Mouse (Mus musculus) induced T-regulatory cell, adult 2 months (primary cell): Measurements from ENCODE around the gene Mars.

Source experiments
- DNase-seq: peaks from one replicate; pipeline ENCODE4 v3.0.0-alpha.2; 2012; ENCODE audit warnings: low read depth

Mars gene

DNA sequence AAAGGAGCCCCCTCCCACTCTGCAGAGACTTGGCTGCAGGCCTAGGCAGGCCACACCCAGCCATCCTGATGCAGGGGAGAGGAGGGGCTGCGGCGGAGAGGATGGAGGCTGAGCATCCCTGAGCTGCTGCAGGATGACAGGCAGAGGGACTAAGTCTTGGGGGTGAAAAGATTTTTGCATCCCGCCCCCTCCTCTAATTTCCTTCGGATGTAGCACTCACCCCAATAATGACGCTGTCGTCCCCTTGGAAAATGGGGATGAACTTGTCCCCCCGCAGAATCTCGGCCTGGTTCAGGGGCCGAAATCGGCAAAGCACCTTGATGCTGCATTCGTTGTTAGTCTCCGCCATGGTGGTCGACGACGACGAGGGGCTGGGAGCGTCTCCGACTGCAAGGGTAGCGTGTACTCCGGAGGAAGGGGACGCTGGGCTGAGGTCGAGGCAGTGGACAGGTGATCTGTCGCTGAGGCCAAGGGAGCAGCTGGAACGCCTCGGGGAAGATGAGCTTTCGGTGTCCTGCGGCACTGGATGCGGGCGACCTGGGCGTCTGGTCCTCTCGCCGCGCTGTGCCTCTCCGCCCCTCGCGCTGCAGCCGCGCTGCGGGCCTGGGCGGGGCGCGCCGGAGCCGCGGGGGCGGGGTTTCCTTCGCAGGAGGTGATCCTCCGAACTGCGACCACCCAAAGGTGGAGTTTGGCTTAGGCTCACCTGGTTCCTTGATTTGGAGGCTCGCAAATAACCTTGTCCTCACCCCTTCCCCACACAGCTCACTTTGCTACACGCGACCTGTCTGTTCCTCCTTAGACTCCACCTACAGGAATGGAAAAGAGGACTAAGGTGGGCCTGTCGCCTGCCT lies 48.8 kb downstream of the Mars start, which contains the start of gene Kif5a:
Kif5a (minus strand) TSS at position 801 of the 851 bp plus-strand sequence.
- peak; percentile 59 for DNase-seq

DNA sequence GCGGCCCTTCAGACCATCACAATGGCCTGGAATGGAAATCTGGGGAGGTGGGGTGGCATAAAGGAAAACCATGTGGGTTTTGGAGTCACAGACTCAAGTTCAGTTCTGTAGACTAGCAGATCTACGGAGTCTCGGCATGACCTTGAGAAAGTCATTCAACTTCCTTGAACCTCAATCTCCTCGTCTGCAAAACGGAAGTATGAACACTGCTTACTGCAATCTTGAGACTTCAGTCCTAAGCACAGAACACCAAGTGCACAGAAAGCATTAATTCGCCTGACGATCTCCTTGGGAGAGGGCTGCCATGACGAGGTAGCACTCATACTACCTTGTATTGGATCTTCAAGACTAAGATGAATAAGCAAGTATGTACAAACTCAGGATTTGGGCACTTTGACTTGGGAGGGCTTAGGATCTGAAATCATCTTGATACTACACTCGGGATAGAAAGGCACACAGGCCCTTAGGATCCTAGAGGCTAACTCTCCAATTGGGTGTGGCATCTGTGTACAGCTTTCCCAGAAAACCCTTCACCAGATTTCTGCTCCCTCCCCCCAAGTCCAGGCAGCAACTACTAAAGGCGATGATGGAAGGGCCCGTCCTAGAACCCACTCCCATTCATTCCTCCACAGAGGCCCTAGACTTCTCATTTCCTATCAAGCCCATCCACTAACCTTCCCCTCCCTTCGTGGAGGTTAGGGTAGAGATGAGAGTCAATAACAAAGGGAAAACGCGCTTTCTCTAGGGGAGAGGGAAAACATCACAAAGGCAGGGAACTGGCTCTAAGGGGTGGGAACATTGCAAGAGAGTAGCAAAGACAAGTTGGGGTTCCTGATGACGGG lies 49.7 kb downstream of the Mars start:
- DNase-seq = no peak

DNA sequence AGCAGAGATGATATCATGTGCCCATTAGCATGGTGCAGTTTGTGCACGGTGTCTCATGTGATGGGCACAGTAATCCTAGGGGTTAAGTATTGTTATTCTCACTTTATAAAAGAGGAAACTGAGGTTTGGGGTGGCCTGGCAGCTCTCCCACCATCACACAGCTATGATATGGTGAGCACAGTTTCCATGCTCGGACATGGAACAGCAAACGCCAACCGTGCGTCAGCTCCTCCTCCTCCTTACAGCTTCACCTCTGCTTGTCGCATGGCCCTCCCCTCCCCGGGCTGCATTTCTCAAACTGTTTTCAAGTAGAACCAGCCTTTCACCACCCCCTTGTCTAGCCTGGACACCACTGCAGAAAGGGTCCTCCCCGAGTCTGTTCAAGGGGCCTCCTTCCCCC lies 53.1 kb downstream of the Mars start:
- no peak for DNase-seq

DNA sequence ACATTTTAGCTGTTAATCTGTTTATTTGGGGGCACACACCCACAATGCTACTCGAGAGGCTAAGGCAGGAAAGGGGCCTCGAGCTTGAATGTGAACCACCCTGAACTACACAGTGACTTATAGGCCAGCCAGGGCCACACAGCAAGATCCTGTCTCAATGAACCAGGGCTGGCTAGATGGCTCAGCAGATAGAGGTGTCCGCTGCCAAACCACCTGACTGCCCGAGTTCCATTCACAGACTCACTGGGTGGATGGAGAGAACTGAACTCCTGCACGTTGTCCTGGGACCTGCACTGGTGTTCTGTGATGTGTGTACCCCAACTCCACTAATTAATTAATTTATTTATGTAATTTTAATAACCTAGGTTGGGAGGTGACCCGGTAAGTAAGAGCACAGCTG lies 53.8 kb downstream of the Mars start:
- DNase-seq = no peak

DNA sequence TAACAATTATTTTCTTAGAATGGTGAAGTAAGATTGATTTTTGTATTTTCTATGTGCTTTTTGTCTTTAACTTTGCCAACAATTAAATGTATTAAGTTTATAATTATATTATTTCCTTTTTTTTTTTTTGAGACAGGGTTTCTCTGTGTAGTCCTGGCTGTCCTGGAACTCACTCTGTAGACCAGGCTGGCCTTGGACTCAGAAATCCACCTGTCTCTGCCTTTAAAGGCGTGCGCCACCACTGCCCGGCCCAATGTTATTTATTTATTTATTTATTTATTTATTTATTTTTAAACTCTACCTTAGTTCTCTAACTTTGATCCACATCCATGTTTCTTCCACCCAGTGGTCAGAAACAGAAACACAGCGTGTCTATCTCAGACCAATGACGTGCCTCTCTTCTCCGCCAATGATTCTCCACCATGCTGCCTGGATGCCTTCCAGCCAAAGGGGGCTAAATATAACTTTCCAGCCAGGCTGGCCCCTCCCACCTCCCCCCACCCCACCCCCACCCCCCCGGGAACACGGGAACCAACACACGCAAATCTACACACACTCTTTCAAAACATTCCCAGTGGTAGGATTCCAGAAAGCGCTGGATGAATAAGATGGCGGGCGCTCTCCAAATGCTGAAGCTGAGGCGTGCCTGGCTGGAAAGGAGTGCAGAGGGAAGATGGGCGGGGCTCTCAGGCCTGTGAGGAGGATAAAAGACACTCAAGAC lies 55.8 kb downstream of the Mars start:
- DNase-seq = no peak

DNA sequence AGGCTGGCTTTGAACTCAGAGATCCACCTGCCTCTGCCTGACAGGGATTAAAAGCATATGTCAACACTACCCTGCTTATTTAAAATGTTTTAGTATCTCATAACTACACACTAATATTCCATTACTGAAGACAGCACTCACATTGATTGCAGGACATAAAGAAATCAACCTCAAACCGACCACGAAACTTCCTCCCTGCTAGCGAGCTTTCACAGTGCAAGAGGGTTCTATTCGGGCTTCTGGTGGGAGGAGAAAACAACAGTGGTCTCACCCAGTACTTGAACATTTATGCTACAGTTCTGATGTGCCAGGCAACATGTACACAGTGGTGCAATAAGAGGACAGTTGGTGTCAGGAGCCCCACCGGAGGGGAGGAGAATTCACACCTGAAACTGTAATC lies 60.8 kb downstream of the Mars start:
- DNase-seq = no peak
